ENCODE assay signal across 19 mouse cellular contexts in the genomic region with DNA sequence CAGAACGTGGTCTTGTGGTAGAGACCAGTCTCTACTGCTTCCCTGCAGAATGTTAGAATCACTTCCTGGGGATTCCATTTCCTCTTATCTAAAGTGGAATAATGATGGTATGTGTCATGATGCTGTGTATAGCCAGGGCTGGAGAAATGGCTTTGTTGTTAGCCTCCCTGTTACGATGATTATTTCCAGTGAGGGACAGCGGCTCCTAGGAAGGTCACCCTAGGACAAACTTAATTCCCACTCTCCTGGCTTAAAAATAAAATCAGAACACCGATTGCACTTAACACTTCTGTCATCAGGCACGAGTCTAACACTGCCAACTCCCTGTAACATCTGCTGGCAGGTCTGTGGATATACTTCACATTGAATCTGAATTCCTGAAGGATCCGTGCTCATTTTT.
"Had no signal": no experiment of that assay in that cellular context is flagged by ENCODE, and none has a peak within 500 bp of the region (broad histone marks: within the 10 kb centered on the region; RNA-seq: fewer than 3 reads in every experiment).

No protein-coding gene starts in this region.

- H3K9ac ChIP-seq: lung, embryonic 14.5 days; midbrain, embryonic 12.5 days; neural tube, embryonic 13.5 days; neural tube, embryonic 15.5 days had no signal

- DNase-seq: lung, adult 18-20 months; lung, embryonic 14.5 days; lung, postnatal 10 days; lung, postnatal 4 days; midbrain, embryonic 14.5 days; retina, postnatal 1 day; right cerebral cortex, adult 18-20 months; right cerebral cortex, postnatal 25 days; right cerebral cortex, postnatal 4 days; spleen, adult 18-20 months; thymus, adult 18-20 months; thymus, postnatal 14 days; thymus, postnatal 36 days had no signal

- H3K4me2 ChIP-seq: lung, embryonic 14.5 days; midbrain, embryonic 12.5 days; neural tube, embryonic 13.5 days; neural tube, embryonic 15.5 days had no signal

- H3K4me3 ChIP-seq: midbrain, embryonic 10.5 days; midbrain, embryonic 12.5 days; myocyte; neural tube, embryonic 13.5 days; neural tube, embryonic 15.5 days had no signal

- H3K4me1 ChIP-seq: midbrain, embryonic 10.5 days; midbrain, embryonic 12.5 days; neural tube, embryonic 13.5 days; neural tube, embryonic 15.5 days had no signal

- ATAC-seq: midbrain, embryonic 16.5 days had no signal

- H3K27ac ChIP-seq: midbrain, embryonic 10.5 days; midbrain, embryonic 12.5 days; neural tube, embryonic 13.5 days; neural tube, embryonic 15.5 days had no signal

- H3K27me3 ChIP-seq: midbrain, embryonic 12.5 days; neural tube, embryonic 13.5 days; neural tube, embryonic 15.5 days had no signal

- H3K36me3 ChIP-seq: midbrain, embryonic 10.5 days; midbrain, embryonic 12.5 days; neural tube, embryonic 13.5 days; neural tube, embryonic 15.5 days had no signal

- H3K9me3 ChIP-seq: midbrain, embryonic 10.5 days; midbrain, embryonic 12.5 days; neural tube, embryonic 13.5 days; neural tube, embryonic 15.5 days had no signal
